Mouse (Mus musculus) spleen, adult 2 months (tissue): ENCODE measurements around the gene Cmtm8.

ENCODE experiments used
- CTCF ChIP-seq: fragments of 200-500 bp; IDR thresholded peaks from 2 replicates; pipeline ENCODE4 v1.5.1; 2011; ENCODE audit warnings: mild to moderate bottlenecking, inconsistent platforms; ENCODE audit not compliant: insufficient read depth, insufficient read length, insufficient replicate concordance; ENCODE audit errors: extremely low read depth
- POLR2A ChIP-seq: fragments of 200-500 bp; IDR thresholded peaks from 2 replicates; pipeline ENCODE4 v1.6.1; 2011; ENCODE audit warnings: low read depth, low read length, inconsistent platforms

DNA sequence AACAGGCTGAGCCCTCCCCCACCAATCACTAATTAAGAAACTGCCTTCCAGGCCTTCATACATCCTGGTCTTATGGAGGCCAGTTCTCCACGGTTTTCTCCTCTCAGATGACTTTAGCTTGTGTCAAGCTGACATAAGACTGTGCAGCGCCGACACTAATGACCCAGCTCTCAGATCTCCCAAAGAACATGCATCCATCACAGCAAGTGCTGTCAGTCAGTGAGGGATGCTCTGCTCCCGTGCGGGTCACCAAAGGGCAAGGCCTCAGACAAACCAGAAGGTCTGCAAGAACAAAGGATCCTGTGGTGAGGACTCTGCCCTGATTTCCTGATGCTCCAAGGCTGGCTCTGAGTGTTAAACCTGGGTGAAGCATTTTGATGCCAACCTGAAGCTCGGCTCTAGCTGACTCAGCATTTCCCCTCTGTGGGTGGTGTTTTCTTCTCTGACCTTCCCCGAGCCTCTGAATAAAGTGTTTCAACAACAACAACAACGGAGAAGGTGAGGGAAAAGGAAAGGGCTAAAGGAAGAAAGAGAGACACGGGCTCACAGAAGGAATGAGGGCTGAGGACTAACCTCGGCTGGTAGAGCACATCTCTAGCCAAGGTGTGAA is 44.4 kb downstream of the Cmtm8 start:
- TF ChIP-seq CTCF (no peak), POLR2A (no peak)
